Mouse (Mus musculus) liver, postnatal 0 days (tissue): ENCODE measurements around the gene Spop.

Source experiments
- CTCF ChIP-seq: sonication (generic); IDR thresholded peaks from 2 replicates; pipeline ENCODE4 v1.5.1; 2016; ENCODE audit warnings: antibody characterized with exemption, low read depth
- EP300 ChIP-seq: IDR thresholded peaks from 2 replicates; pipeline ENCODE4 v1.6.1; 2016; ENCODE audit warnings: antibody characterized with exemption, low read depth, mild to moderate bottlenecking

DNA sequence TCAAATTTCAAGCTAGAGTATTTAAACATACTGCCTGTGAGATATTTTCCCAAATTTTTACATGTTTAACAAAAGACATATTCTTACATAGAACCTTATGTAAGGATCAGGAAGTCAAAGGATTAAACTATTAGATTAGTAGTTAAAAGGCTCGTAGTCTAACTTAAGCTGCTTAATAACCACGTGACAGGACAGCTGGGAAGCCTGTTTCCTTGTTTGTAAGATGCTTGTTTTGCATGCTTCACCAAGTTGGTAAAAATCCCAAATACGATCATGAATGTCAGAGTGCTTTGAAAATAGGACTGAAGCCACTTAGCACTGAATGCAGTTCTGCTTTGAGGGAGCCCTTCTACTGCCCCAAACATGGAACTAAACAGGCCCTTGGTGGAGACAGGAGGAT, 34.5 kb downstream of the Spop start:
- TF ChIP-seq CTCF: no peak
- no peak for TF ChIP-seq EP300
